Mouse (Mus musculus) liver, postnatal 0 days (tissue): ENCODE data around the gene Acpp. TPM values are rescaled to one million over a fixed set of nuclear protein-coding genes. Genes with fewer than 3 reads are reported as not detected.

Experiments used
- ATAC-seq: fragments of 200-750 bp; cut with Nextera tagmentation; 2 replicates; pipeline ENCODE4 v1.8.0; 2017; ENCODE audit warnings: mild to moderate bottlenecking, moderate library complexity
- DNase-seq: peaks from one replicate; pipeline ENCODE4 v3.0.0-alpha.2; 2016
- H3K27ac ChIP-seq: fragments of 300-500 bp; sonication (generic); 2 replicates; pipeline ENCODE4 v1.5.1; 2014; ENCODE audit warnings: antibody characterized with exemption, moderate library complexity, mild to moderate bottlenecking, low read depth
- H3K27me3 ChIP-seq: fragments of 300-500 bp; sonication (generic); 2 replicates; pipeline ENCODE4 v1.6.1; 2014; ENCODE audit warnings: low read length, control low read depth, mixed read lengths; ENCODE audit not compliant: insufficient read depth
- H3K36me3 ChIP-seq: fragments of 300-500 bp; sonication (generic); replicated peaks from 2 replicates; pipeline ENCODE4 v1.6.1; 2014; ENCODE audit warnings: mild to moderate bottlenecking, control low read depth, low read length, moderate library complexity, mixed read lengths; ENCODE audit not compliant: insufficient read depth
- H3K4me1 ChIP-seq: fragments of 300-500 bp; sonication (generic); 2 replicates; pipeline ENCODE4 v1.6.1; 2014; ENCODE audit warnings: antibody characterized with exemption, mild to moderate bottlenecking, control low read depth; ENCODE audit not compliant: insufficient read depth
- H3K4me2 ChIP-seq: fragments of 300-500 bp; sonication (generic); 2 replicates; pipeline ENCODE4 v1.6.1; 2014; ENCODE audit warnings: low read depth, mild to moderate bottlenecking, low read length, moderate library complexity, mixed read lengths
- H3K4me3 ChIP-seq: fragments of 300-500 bp; sonication (generic); 2 replicates; pipeline ENCODE4 v1.5.1; 2014; ENCODE audit warnings: low read depth, low read length
- H3K9ac ChIP-seq: fragments of 300-500 bp; sonication (generic); replicated peaks from 2 replicates; pipeline ENCODE4 v1.6.1; 2014; ENCODE audit warnings: mild to moderate bottlenecking, moderate library complexity
- H3K9me3 ChIP-seq: fragments of 300-500 bp; sonication (generic); 2 replicates; pipeline ENCODE4 v1.6.1; 2016; ENCODE audit warnings: mild to moderate bottlenecking, control low read depth, low read length, mixed read lengths
- CTCF ChIP-seq: sonication (generic); IDR thresholded peaks from 2 replicates; pipeline ENCODE4 v1.5.1; 2016; ENCODE audit warnings: antibody characterized with exemption, low read depth
- EP300 ChIP-seq: IDR thresholded peaks from 2 replicates; pipeline ENCODE4 v1.6.1; 2016; ENCODE audit warnings: antibody characterized with exemption, low read depth, mild to moderate bottlenecking
- WGBS: fragments of 180-500 bp; shearing (Covaris S2); extraction: QIAGEN DNeasy Blood & Tissue Kit; methylation state at CpG from one replicate; pipeline ENCODE4 v1.1.7; 2014; ENCODE audit not compliant: insufficient replicate concordance; 5-methylcytosine and 5-hydroxymethylcytosine counted together
- polyA plus RNA-seq: library from polyadenylated mRNA; unstranded; fragments of >200 nt; fragmentation: Nextera tagmentation; extraction: Ambion mirVana; gene quantifications from 2 replicates; pipeline ENCODE4 v1.2.1, GENCODE M21; 2015

Gene Acpp
- polyA plus RNA-seq, 1 experiment from 2014 or later, result 0.79 TPM

- Histone ChIP-seq H3K36me3 (no peaks in the 10 kb centered on the region), H3K4me2 (peak overlapping the region; percentile 67), H3K27ac (peak overlapping the region; percentile 71), H3K27me3 (no peaks in the 10 kb centered on the region), H3K4me3 (peak overlapping the region; percentile 34; the same call in 1 of the 2 replicates), H3K9me3 (no peaks in the 10 kb centered on the region), H3K4me1 (0 out of 2 replicates have a peak, but pooled peaks cover 8% of the 10 kb centered on the region), H3K9ac (no peak overlapping the region)
- ATAC-seq (peak; percentile 54), DNase-seq (peak; percentile 33)
- TF ChIP-seq EP300, result no peak
- no peak for TF ChIP-seq CTCF
- 49% methylated on average over 18 of the region's 18 CpGs for WGBS
Observed at GRCm38 (mm10) chr9:104338489-104339427, 1.2 kb upstream of the Acpp start.

GRCm38 (mm10) chr9:104331301-104331700, 6.2 kb downstream of the Acpp start:
- 55% methylated on average over 5 of the region's 5 CpGs for WGBS
- ATAC-seq, result peak; percentile 43; the same call in 1 of the 2 replicates
- H3K4me3 ChIP-seq, result no peak overlapping the region

DNA sequence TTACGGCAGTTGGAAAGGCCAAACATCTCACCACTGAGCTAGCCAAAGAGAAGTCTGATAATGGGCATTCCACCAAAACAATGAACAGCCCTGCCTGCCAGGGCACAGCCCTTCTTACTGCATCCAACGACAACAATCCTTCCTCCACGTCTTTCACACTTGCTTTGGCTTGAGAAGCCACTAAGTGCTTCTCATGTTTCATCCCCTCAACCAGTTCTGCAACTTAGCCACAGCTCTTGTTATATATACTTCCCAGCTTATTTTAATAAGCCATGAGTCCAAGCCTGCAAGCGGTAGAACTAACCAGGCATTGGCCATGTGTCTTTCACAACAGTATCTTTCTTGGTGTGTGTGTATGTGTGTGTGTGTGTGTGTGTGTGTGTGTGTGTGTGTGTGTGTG, 8.9 kb downstream of the Acpp start:
- 68% methylated on average over 4 of the region's 4 CpGs for WGBS
- Histone ChIP-seq H3K9me3 (no peaks in the 10 kb centered on the region), H3K9ac (no peak overlapping the region), H3K27me3 (no peaks in the 10 kb centered on the region), H3K4me2 (no peak overlapping the region), H3K4me3 (no peak overlapping the region), H3K27ac (no peak overlapping the region), H3K36me3 (no peaks in the 10 kb centered on the region), H3K4me1 (no peaks in the 10 kb centered on the region)
- no peak for TF ChIP-seq EP300
- TF ChIP-seq CTCF, result no peak
- ATAC-seq (no peak), DNase-seq (no peak)

More at GRCm38 (mm10) chr9:104331301-104331700, 6.2 kb downstream of the Acpp start:
- no peaks in the 10 kb centered on the region for H3K9me3 ChIP-seq
- H3K36me3 ChIP-seq, result no peaks in the 10 kb centered on the region
- peak; percentile 26 for DNase-seq
- H3K4me2 ChIP-seq, result no peak overlapping the region
- H3K9ac ChIP-seq, result no peak overlapping the region
- TF ChIP-seq EP300, result no peak
- no peak for TF ChIP-seq CTCF
- no peaks in the 10 kb centered on the region for H3K4me1 ChIP-seq
- 0 out of 2 replicates have a peak overlapping the region, but pooled peaks have one; percentile 18 for H3K27ac ChIP-seq
- H3K27me3 ChIP-seq, result no peaks in the 10 kb centered on the region

DNA sequence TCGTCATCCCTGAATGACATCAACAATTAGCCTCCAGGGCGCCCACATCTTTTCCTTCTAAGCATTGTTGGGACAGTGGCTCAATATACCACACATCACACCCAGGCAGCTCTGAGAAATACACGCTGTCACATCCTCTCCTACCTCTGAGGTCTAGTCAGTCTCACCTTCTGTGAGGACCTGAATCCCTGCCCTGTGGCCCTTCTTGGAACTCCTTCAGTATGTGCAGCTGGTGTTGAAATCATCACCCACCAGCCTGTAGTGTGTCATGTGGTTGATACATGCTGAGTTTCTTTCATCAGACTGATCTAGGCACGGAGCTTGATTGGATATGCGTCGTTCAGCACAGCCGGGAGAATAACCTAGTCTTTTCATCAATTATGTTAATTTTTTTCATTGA, 16.0 kb downstream of the Acpp start:
- no peak overlapping the region for H3K27ac ChIP-seq
- 68% methylated on average over 7 of the region's 7 CpGs for WGBS
- ATAC-seq, result no peak
- H3K9ac ChIP-seq, result no peak overlapping the region
- no peak overlapping the region for H3K4me2 ChIP-seq
- H3K36me3 ChIP-seq, result no peaks in the 10 kb centered on the region
- 0 out of 2 replicates have a peak, but pooled peaks cover 2% of the 10 kb centered on the region for H3K27me3 ChIP-seq
- no peak for DNase-seq
- TF ChIP-seq EP300 (no peak), CTCF (no peak)
- H3K4me3 ChIP-seq, result no peak overlapping the region
- H3K9me3 ChIP-seq, result no peaks in the 10 kb centered on the region
- H3K4me1 ChIP-seq, result no peaks in the 10 kb centered on the region

- Histone ChIP-seq H3K36me3 (no peaks in the 10 kb centered on the region), H3K27me3 (0 out of 2 replicates have a peak, but pooled peaks cover 2% of the 10 kb centered on the region), H3K4me2 (no peak overlapping the region), H3K9me3 (no peaks in the 10 kb centered on the region), H3K4me3 (no peak overlapping the region), H3K4me1 (no peaks in the 10 kb centered on the region), H3K9ac (no peak overlapping the region), H3K27ac (no peak overlapping the region)
- no peak for DNase-seq
- no peak for ATAC-seq
- TF ChIP-seq EP300 (no peak), CTCF (no peak)
- 84% methylated on average over 11 of the region's 11 CpGs for WGBS
Observed at GRCm38 (mm10) chr9:104316351-104316750, 21.2 kb downstream of the Acpp start.

GRCm38 (mm10) chr9:104315499-104315898, 22.0 kb downstream of the Acpp start:
- DNase-seq (peak; percentile 54), ATAC-seq (no peak)
- Histone ChIP-seq H3K4me3 (no peak overlapping the region), H3K9me3 (no peaks in the 10 kb centered on the region), H3K27ac (no peak overlapping the region), H3K4me2 (no peak overlapping the region), H3K27me3 (0 out of 2 replicates have a peak, but pooled peaks cover 2% of the 10 kb centered on the region), H3K4me1 (no peaks in the 10 kb centered on the region), H3K9ac (no peak overlapping the region), H3K36me3 (no peaks in the 10 kb centered on the region)
- TF ChIP-seq EP300 (no peak), CTCF (peak; percentile 75)
- 7% methylated on average over 10 of the region's 10 CpGs for WGBS
